7 mouse cellular contexts compared by ENCODE assay signal in the genomic region with DNA sequence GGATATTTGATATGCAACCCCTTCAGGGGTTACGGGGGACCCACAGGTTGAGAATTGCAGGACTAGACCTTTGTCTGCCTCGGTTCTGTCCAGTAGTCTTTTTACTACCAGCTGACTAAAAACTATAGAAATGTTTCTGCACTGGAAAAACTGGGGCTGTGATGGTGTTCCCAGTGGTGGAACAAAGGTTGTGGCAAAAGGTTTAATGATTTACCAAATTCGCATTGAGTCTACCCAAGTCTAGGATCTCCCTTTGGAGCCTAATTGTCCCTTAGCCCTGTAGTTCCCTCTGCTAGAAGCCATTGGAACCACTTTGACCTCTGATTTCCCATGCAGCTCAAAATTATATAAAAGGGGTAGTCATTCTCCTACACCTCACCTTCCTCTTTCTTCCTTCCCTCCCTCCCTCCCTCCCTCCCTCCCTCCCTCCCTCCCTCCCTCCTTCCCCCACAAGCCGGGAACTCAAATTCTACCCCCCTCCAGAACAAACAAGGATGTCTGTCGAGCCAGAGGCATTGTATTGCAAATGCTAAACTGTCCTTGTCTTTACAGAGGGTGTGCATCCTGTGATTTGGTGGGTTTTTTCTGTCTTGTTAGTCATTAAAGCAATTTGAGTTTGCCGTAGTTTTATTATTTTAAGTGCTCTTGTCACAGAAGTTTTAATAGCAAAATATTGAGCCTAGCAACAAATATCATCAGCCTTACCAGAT. TPM values are rescaled to one million over a fixed set of nuclear protein-coding genes. Genes with fewer than 3 reads are reported as not detected.
DNase-seq lines count a peak whose midpoint lies in the region; ATAC-seq and TF ChIP-seq lines count a peak whose summit lies in the region.

No protein-coding gene starts in this region.

- peak; percentile 19 for DNase-seq in Muller cell, postnatal 12 days (ENCODE audit: inconsistent ontology term)
- DNase-seq in hindbrain, embryonic 14.5 days (ENCODE audit: low spot score): no peak
- no peak for DNase-seq in liver, postnatal 0 days
- no peak for DNase-seq in thymus, postnatal 36 days
- no peak for DNase-seq in cerebellum, adult 9-11 months

- no peaks in the 10 kb centered on the region for H3K9me3 ChIP-seq in E14TG2a.4 (ENCODE audit: low read length)
- no peaks in the 10 kb centered on the region for H3K9me3 ChIP-seq in hindbrain, embryonic 14.5 days (ENCODE audit: control insufficient read depth, low read length)
- no peaks in the 10 kb centered on the region for H3K9me3 ChIP-seq in liver, postnatal 0 days (ENCODE audit: low read length)

- H3K27ac ChIP-seq in hindbrain, embryonic 14.5 days: 0 out of 2 replicates have a peak overlapping the region, but pooled peaks have one; percentile 32
- peak overlapping the region; percentile 98 for H3K27ac ChIP-seq in liver, postnatal 0 days (ENCODE audit: low read depth)

- no peaks in the 10 kb centered on the region for H3K27me3 ChIP-seq in E14TG2a.4 (ENCODE audit: insufficient read depth, low read length)
- H3K27me3 ChIP-seq in hindbrain, embryonic 14.5 days (ENCODE audit: control insufficient read depth, insufficient read depth, low read length): no peaks in the 10 kb centered on the region
- H3K27me3 ChIP-seq in liver, postnatal 0 days (ENCODE audit: insufficient read depth, low read length): no peaks in the 10 kb centered on the region

- H3K4me3 ChIP-seq in E14TG2a.4 (replicated peaks; ENCODE audit: low read length): peak overlapping the region; percentile 98
- H3K4me3 ChIP-seq in hindbrain, embryonic 14.5 days (replicated peaks; ENCODE audit: low read length): peak overlapping the region; percentile 99
- peak overlapping the region; percentile 83 for H3K4me3 ChIP-seq in liver, postnatal 0 days (ENCODE audit: low read depth, low read length)

- TF ChIP-seq EP300 in liver, postnatal 0 days (IDR thresholded peaks at IDR 0.05; ENCODE audit: low read depth): no peak

- 14% methylated on average over 5 of the region's 6 CpGs for WGBS in hindbrain, embryonic 14.5 days
- 22% methylated on average over 6 of the region's 6 CpGs for WGBS in liver, postnatal 0 days (ENCODE audit: insufficient replicate concordance)

- peak overlapping the region; percentile 91 for H3K4me2 ChIP-seq in hindbrain, embryonic 14.5 days (replicated peaks)
- peak overlapping the region; percentile 96 for H3K4me2 ChIP-seq in liver, postnatal 0 days (ENCODE audit: low read depth, low read length)

- peaks cover 63% of the 10 kb centered on the region for H3K4me1 ChIP-seq in E14TG2a.4 (replicated peaks; ENCODE audit: low read depth, low read length)
- H3K4me1 ChIP-seq in hindbrain, embryonic 14.5 days (replicated peaks; ENCODE audit: control insufficient read depth, insufficient read depth, low read length): peaks cover 31% of the 10 kb centered on the region
- peaks cover 9% of the 10 kb centered on the region for H3K4me1 ChIP-seq in liver, postnatal 0 days (ENCODE audit: insufficient read depth)

- peak overlapping the region; percentile 96 for H3K9ac ChIP-seq in hindbrain, embryonic 14.5 days
- H3K9ac ChIP-seq in liver, postnatal 0 days (replicated peaks): peak overlapping the region; percentile 96

- no peak for ATAC-seq in hindbrain, embryonic 14.5 days (ENCODE audit: low FRiP score)
- ATAC-seq in liver, postnatal 0 days: no peak
- no peak for ATAC-seq in megakaryocyte-erythroid progenitor cell, adult 5-6 weeks (replicated peaks; ENCODE audit: low FRiP score, low TSS enrichment, poor library complexity, severe bottlenecking)

- H3K36me3 ChIP-seq in E14TG2a.4 (ENCODE audit: insufficient read depth, low read length): peaks cover 35% of the 10 kb centered on the region
- 0 out of 2 replicates have a peak, but pooled peaks cover 4% of the 10 kb centered on the region for H3K36me3 ChIP-seq in hindbrain, embryonic 14.5 days (replicated peaks; ENCODE audit: control insufficient read depth, insufficient read depth)
- peaks cover 3% of the 10 kb centered on the region; the same call in 1 of the 2 replicates for H3K36me3 ChIP-seq in liver, postnatal 0 days (replicated peaks; ENCODE audit: insufficient read depth, low read length)

- no peak for TF ChIP-seq CTCF in E14TG2a.4 (conservative IDR thresholded peaks at IDR 0.05; ENCODE audit: low read length)
- no peak for TF ChIP-seq CTCF in liver, postnatal 0 days (IDR thresholded peaks at IDR 0.05; ENCODE audit: low read depth)

RNA-seq across cellular contexts. Expression of a gene that starts 2.0 kb away (rescaled TPM):
- polyA plus RNA-seq in hindbrain, embryonic 14.5 days (2014; fragmentation: Nextera tagmentation; extraction: Ambion mirVana): 131 and 145 TPM in 2 replicates
- polyA plus RNA-seq in liver, postnatal 0 days (2015; fragmentation: Nextera tagmentation; extraction: Ambion mirVana): 159 and 163 TPM in 2 replicates
- 38.5 and 40.5 TPM in 2 replicates for total RNA-seq in megakaryocyte-erythroid progenitor cell, adult 5-6 weeks (2014; fragmentation: Nextera tagmentation)
- total RNA-seq in megakaryocyte-erythroid progenitor cell, adult 5-6 weeks (2017): 34.3 and 37.8 TPM in 2 replicates

RNA-seq across cellular contexts. Expression of a gene that starts 2.2 kb away (rescaled TPM):
- 5.5 and 8.2 TPM in 2 replicates for polyA plus RNA-seq in hindbrain, embryonic 14.5 days (2014; fragmentation: Nextera tagmentation; extraction: Ambion mirVana)
- 10.7 and 13.6 TPM in 2 replicates for polyA plus RNA-seq in liver, postnatal 0 days (2015; fragmentation: Nextera tagmentation; extraction: Ambion mirVana)
- total RNA-seq in megakaryocyte-erythroid progenitor cell, adult 5-6 weeks (2014; fragmentation: Nextera tagmentation): 8.0 and 9.1 TPM in 2 replicates
- 17.1 and 18.0 TPM in 2 replicates for total RNA-seq in megakaryocyte-erythroid progenitor cell, adult 5-6 weeks (2017)

RNA-seq across cellular contexts. Expression of a gene that starts 42.7 kb away (rescaled TPM):
- not detected in 2 replicates for polyA plus RNA-seq in hindbrain, embryonic 14.5 days (2014; fragmentation: Nextera tagmentation; extraction: Ambion mirVana)
- 5.8 and 5.9 TPM in 2 replicates for polyA plus RNA-seq in liver, postnatal 0 days (2015; fragmentation: Nextera tagmentation; extraction: Ambion mirVana)
- total RNA-seq in megakaryocyte-erythroid progenitor cell, adult 5-6 weeks (2014; fragmentation: Nextera tagmentation): not detected in 2 replicates
- total RNA-seq in megakaryocyte-erythroid progenitor cell, adult 5-6 weeks (2017): not detected in 2 replicates
